Mouse (Mus musculus) lung, postnatal 0 days (tissue): Measurements from ENCODE around the gene Arhgef18.

ENCODE experiments used
- CTCF ChIP-seq: IDR thresholded peaks from 2 replicates; pipeline ENCODE4 v1.5.1; 2016; ENCODE audit warnings: antibody characterized with exemption, mild to moderate bottlenecking
- EP300 ChIP-seq: IDR thresholded peaks from 2 replicates; pipeline ENCODE4 v1.6.1; 2016; ENCODE audit warnings: antibody characterized with exemption, mild to moderate bottlenecking, control low read depth

DNA sequence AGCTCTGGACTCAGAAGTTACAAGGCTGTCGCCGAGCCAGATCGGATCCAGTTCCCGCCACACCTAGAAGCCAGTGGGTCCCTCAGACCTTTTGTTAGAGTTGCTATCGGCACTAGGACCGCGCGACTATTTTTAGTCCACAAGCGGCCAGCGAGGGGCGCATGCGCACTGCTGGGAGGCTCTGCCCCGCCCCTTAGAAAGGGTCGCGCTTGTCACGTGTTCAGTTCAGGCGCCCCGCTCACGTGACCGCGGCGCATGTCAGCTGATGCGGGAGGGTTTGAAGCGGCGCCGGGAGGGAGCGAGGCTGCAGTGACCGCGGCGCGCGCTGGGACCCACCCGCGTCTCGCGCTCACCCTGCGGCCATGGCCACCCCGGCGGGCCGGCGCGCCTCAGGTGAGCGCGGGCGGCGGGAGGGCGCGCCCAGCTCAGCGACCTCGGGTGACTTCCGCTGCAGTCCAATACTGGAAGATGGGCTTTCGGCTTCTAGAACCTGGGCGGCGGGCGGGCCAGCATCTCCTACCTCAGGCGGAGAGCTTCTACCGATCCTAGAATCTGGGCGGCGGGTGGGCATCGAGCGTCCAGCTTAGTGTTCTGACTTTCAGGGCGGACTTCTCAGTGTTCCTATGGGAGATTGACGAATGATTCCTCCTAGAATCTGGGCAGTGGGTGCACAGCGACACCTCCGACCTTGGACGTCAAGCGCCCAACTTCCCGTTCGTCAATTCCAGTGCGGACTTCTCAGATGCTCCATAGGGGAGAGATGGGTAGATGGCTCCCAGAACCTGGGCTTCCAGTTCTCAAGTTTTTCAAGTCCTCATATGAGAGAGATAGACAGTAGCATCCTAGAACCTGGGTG, 107.7 kb downstream of the Arhgef18 start, which contains the start of gene Mcoln1:
- peak; percentile 41 for TF ChIP-seq CTCF
- no peak for TF ChIP-seq EP300
